ENCODE assay signal across 9 mouse cellular contexts in the genomic region with DNA sequence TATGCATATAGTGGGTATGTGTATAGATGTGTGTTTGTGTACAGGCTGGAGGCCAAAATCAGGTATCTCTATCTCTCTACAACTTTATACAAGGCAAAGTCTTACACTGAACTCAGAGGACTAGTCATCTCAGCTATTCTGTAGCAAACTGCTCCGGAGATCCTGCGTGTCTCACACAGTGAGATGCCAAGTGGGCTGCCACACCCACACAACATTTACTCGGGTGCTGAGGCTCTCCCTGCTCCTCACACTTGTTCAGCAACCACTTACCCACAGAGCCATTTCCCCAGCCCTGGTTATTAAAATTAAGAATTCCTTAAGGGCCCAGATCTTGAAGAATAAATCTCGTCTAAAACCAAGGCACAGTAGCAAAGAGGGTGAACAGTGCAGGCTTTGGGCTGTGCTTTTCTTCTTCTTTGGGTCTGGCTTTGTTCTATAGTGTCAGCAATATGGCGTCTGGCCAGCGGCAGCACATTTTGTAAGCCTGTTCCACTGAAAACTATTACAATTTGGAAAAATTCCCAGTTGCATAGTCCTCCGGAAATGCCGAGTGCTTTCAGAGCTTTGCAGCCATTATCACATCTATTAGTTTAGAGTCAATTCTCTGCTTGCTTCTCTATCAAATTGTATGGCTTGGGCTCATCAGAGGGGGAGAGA. TPM values are rescaled to one million over a fixed set of nuclear protein-coding genes. Genes with fewer than 3 reads are reported as not detected.
DNase-seq lines count a peak whose midpoint lies in the region; ATAC-seq and TF ChIP-seq lines count a peak whose summit lies in the region.
"Had no signal": no experiment of that assay in that cellular context is flagged by ENCODE, and none has a peak within 500 bp of the region (broad histone marks: within the 10 kb centered on the region; RNA-seq: fewer than 3 reads in every experiment).

No protein-coding gene starts in this region.

- peak; percentile 54; the same call in 1 of the 2 replicates for ATAC-seq in intestine, embryonic 15.5 days
- ATAC-seq in intestine, postnatal 0 days = no peak
- peak; percentile 80 for ATAC-seq in forebrain, embryonic 13.5 days

- TF ChIP-seq CTCF in intestine, postnatal 0 days (IDR thresholded peaks at IDR 0.05; ENCODE audit: low read depth) = no peak

- no peak overlapping the region for H3K4me2 ChIP-seq in intestine, embryonic 15.5 days (replicated peaks)
- H3K4me2 ChIP-seq in intestine, postnatal 0 days (replicated peaks; ENCODE audit: low read depth) = no peak overlapping the region
- peak overlapping the region; percentile 5; the same call in 1 of the 2 replicates for H3K4me2 ChIP-seq in forebrain, embryonic 13.5 days

- peak; percentile 89 for DNase-seq in Muller cell, postnatal 12 days (ENCODE audit: inconsistent ontology term)
- DNase-seq in layer of hippocampus, adult 18-20 months (ENCODE audit: low spot score in 2 of 2) = peak; percentile 20 to 67
- DNase-seq in right cerebral cortex, postnatal 36 days (ENCODE audit: low spot score in 2 of 2) = peak; percentile 10 to 28
- DNase-seq in urinary bladder, adult 18-20 months (ENCODE audit: low spot score in 2 of 2) = no peak
- no peak for DNase-seq in retina, embryonic 14.5 days (ENCODE audit: low spot score)

- WGBS in intestine, embryonic 15.5 days = 60% methylated on average over 8 of the region's 8 CpGs
- WGBS in intestine, postnatal 0 days = 69% methylated on average over 8 of the region's 8 CpGs
- 33% methylated on average over 8 of the region's 8 CpGs for WGBS in forebrain, embryonic 13.5 days

- H3K4me3 ChIP-seq in intestine, embryonic 15.5 days (replicated peaks) = no peak overlapping the region
- H3K4me3 ChIP-seq in intestine, postnatal 0 days (ENCODE audit: low read depth, low read length) = no peak overlapping the region
- H3K4me3 ChIP-seq in forebrain, embryonic 13.5 days = no peak overlapping the region
- H3K4me3 ChIP-seq: erythroblast, embryonic 14.5 days had no signal

- no peak overlapping the region for H3K9ac ChIP-seq in intestine, embryonic 15.5 days
- no peak overlapping the region for H3K9ac ChIP-seq in intestine, postnatal 0 days (ENCODE audit: low read depth, low read length)
- no peak overlapping the region for H3K9ac ChIP-seq in forebrain, embryonic 13.5 days

- no peaks in the 10 kb centered on the region for H3K36me3 ChIP-seq in intestine, embryonic 15.5 days
- no peaks in the 10 kb centered on the region for H3K36me3 ChIP-seq in intestine, postnatal 0 days (ENCODE audit: control insufficient read depth, insufficient read depth)
- H3K36me3 ChIP-seq in forebrain, embryonic 13.5 days (ENCODE audit: poor library complexity, severe bottlenecking) = no peaks in the 10 kb centered on the region

- 0 out of 2 replicates have a peak overlapping the region, but pooled peaks have one; percentile 18 for H3K27ac ChIP-seq in intestine, embryonic 15.5 days
- no peak overlapping the region for H3K27ac ChIP-seq in intestine, postnatal 0 days (ENCODE audit: low read depth, low read length)
- H3K27ac ChIP-seq in forebrain, embryonic 13.5 days = peak overlapping the region; percentile 79

- 0 out of 2 replicates have a peak, but pooled peaks cover 2% of the 10 kb centered on the region for H3K4me1 ChIP-seq in intestine, embryonic 15.5 days (replicated peaks)
- no peaks in the 10 kb centered on the region for H3K4me1 ChIP-seq in intestine, postnatal 0 days (replicated peaks; ENCODE audit: control insufficient read depth, insufficient read depth, low read length)
- peaks cover 35% of the 10 kb centered on the region for H3K4me1 ChIP-seq in forebrain, embryonic 13.5 days

- no peaks in the 10 kb centered on the region for H3K9me3 ChIP-seq in intestine, embryonic 15.5 days
- no peaks in the 10 kb centered on the region for H3K9me3 ChIP-seq in intestine, postnatal 0 days (ENCODE audit: control insufficient read depth)
- H3K9me3 ChIP-seq in forebrain, embryonic 13.5 days (replicated peaks) = no peaks in the 10 kb centered on the region

- H3K27me3 ChIP-seq in intestine, embryonic 15.5 days (replicated peaks) = no peaks in the 10 kb centered on the region
- H3K27me3 ChIP-seq in intestine, postnatal 0 days (replicated peaks; ENCODE audit: control insufficient read depth, insufficient read depth, low read length) = no peaks in the 10 kb centered on the region
- H3K27me3 ChIP-seq in forebrain, embryonic 13.5 days = no peaks in the 10 kb centered on the region

RNA-seq across cellular contexts. Expression of gene Gsap, which starts 17.2 kb away (rescaled TPM):
- 1.7 and 1.9 TPM in 2 replicates for polyA plus RNA-seq in intestine, embryonic 15.5 days (2015; fragmentation: Nextera tagmentation; extraction: Ambion mirVana)
- 0.81 and 0.97 TPM in 2 replicates for polyA plus RNA-seq in intestine, postnatal 0 days (2015; fragmentation: Nextera tagmentation; extraction: Ambion mirVana)
- polyA plus RNA-seq in forebrain, embryonic 13.5 days (2015; fragmentation: Nextera tagmentation; extraction: Ambion mirVana) = 5.0 and 6.5 TPM in 2 replicates
- 1 to 10 TPM; 6.3 to 6.5 TPM for total RNA-seq in layer of hippocampus, adult 18-20 months (2021)

Comparison
In these comparisons a context has a peak if more than half of its experiments do, and no peak if none do; other contexts are left out.
1. DNase-seq: peak in Muller cell, postnatal 12 days (single experiment), layer of hippocampus, adult 18-20 months (2 of 2) and right cerebral cortex, postnatal 36 days (2 of 2); none in urinary bladder, adult 18-20 months (0 of 2) and retina, embryonic 14.5 days (single experiment).